ENCODE assay signal across 21 mouse cellular contexts in genomic region chr2:50949717-50950116, GRCm38 (mm10).
DNase-seq lines count a peak whose midpoint lies in the region; ATAC-seq and TF ChIP-seq lines count a peak whose summit lies in the region.
"Had no signal": no experiment of that assay in that cellular context is flagged by ENCODE, and none has a peak within 500 bp of the region (broad histone marks: within the 10 kb centered on the region; RNA-seq: fewer than 3 reads in every experiment).

No protein-coding gene starts in this region.

- TF ChIP-seq POLR2A in limb, embryonic 14.5 days (IDR thresholded peaks at IDR 0.05; ENCODE audit: borderline replicate concordance, extremely low read depth, insufficient read depth, insufficient read length) = no peak

- intact Hi-C loops in heart, postnatal 14 days (cut with DNase I) = no loop called here

- peak; percentile 37 for ATAC-seq in embryonic facial prominence, embryonic 14.5 days (ENCODE audit: low read depth)
- ATAC-seq in limb, embryonic 14.5 days (ENCODE audit: low FRiP score, low read depth) = peak; percentile 63; the same call in 1 of the 2 replicates
- ATAC-seq: activated CD4-positive, CD25-positive, alpha-beta regulatory T cell, adult 4 months; CD4-positive, CD25-positive, alpha-beta regulatory T cell, adult 4 months; Patski had no signal

- peaks cover 3% of the 10 kb centered on the region; the same call in 1 of the 2 replicates for H3K4me1 ChIP-seq in embryonic facial prominence, embryonic 14.5 days (ENCODE audit: control insufficient read depth, insufficient read depth, low read length)
- H3K4me1 ChIP-seq in embryonic facial prominence, embryonic 10.5 days = peaks cover 9% of the 10 kb centered on the region
- peaks cover 6% of the 10 kb centered on the region; the same call in 1 of the 2 replicates for H3K4me1 ChIP-seq in limb, embryonic 14.5 days (ENCODE audit: control insufficient read depth, insufficient read depth, low read length)
- no peaks in the 10 kb centered on the region; the same call in 1 of the 2 replicates for H3K4me1 ChIP-seq in limb, embryonic 10.5 days

- no peaks in the 10 kb centered on the region for H3K27me3 ChIP-seq in embryonic facial prominence, embryonic 14.5 days (replicated peaks; ENCODE audit: control insufficient read depth, insufficient read depth, low read length)
- H3K27me3 ChIP-seq in embryonic facial prominence, embryonic 10.5 days (replicated peaks; ENCODE audit: low read depth, poor library complexity, severe bottlenecking) = no peaks in the 10 kb centered on the region
- no peaks in the 10 kb centered on the region for H3K27me3 ChIP-seq in limb, embryonic 14.5 days (ENCODE audit: control insufficient read depth, insufficient read depth, low read length)
- no peaks in the 10 kb centered on the region for H3K27me3 ChIP-seq in limb, embryonic 10.5 days (ENCODE audit: low read depth, poor library complexity, severe bottlenecking)
- H3K27me3 ChIP-seq: CH12.LX, Patski had no signal

- H3K27ac ChIP-seq in embryonic facial prominence, embryonic 14.5 days (replicated peaks; ENCODE audit: low read depth, low read length) = no peak overlapping the region
- H3K27ac ChIP-seq in embryonic facial prominence, embryonic 10.5 days (replicated peaks) = no peak overlapping the region
- H3K27ac ChIP-seq in limb, embryonic 14.5 days (replicated peaks; ENCODE audit: low read depth, low read length) = no peak overlapping the region
- H3K27ac ChIP-seq in limb, embryonic 10.5 days = no peak overlapping the region

- no peak overlapping the region for H3K9ac ChIP-seq in embryonic facial prominence, embryonic 14.5 days (ENCODE audit: low read depth, low read length)
- no peak overlapping the region for H3K9ac ChIP-seq in limb, embryonic 14.5 days (ENCODE audit: low read depth, low read length, severe bottlenecking)

- H3K4me2 ChIP-seq in embryonic facial prominence, embryonic 14.5 days (ENCODE audit: low read depth, low read length) = no peak overlapping the region
- H3K4me2 ChIP-seq in limb, embryonic 14.5 days (replicated peaks; ENCODE audit: low read depth, low read length, severe bottlenecking) = no peak overlapping the region

- H3K9me3 ChIP-seq in embryonic facial prominence, embryonic 14.5 days (ENCODE audit: control insufficient read depth, low read length) = no peaks in the 10 kb centered on the region
- H3K9me3 ChIP-seq in embryonic facial prominence, embryonic 10.5 days = no peaks in the 10 kb centered on the region
- H3K9me3 ChIP-seq in limb, embryonic 14.5 days (ENCODE audit: control insufficient read depth, low read length) = no peaks in the 10 kb centered on the region
- H3K9me3 ChIP-seq in limb, embryonic 10.5 days (replicated peaks) = no peaks in the 10 kb centered on the region

- no peaks in the 10 kb centered on the region for H3K36me3 ChIP-seq in embryonic facial prominence, embryonic 14.5 days (ENCODE audit: control insufficient read depth, insufficient read depth, low read length)
- no peaks in the 10 kb centered on the region for H3K36me3 ChIP-seq in embryonic facial prominence, embryonic 10.5 days (replicated peaks)
- H3K36me3 ChIP-seq in limb, embryonic 14.5 days (ENCODE audit: control insufficient read depth, insufficient read depth, low read length) = no peaks in the 10 kb centered on the region
- no peaks in the 10 kb centered on the region for H3K36me3 ChIP-seq in limb, embryonic 10.5 days
- H3K36me3 ChIP-seq: G1E had no signal

- peak; percentile 74 for DNase-seq in embryonic facial prominence, embryonic 14.5 days (ENCODE audit: low spot score)
- DNase-seq in embryonic facial prominence, embryonic 10.5 days (ENCODE audit: low spot score) = no peak
- DNase-seq in heart, adult 11 months = peak; percentile 79
- DNase-seq in heart, postnatal 14 days = no peak
- no peak for DNase-seq in limb, embryonic 14.5 days (ENCODE audit: low spot score)
- DNase-seq in limb, embryonic 10.5 days (ENCODE audit: low spot score) = no peak
- DNase-seq: adrenal gland, adult 2 months; adrenal gland, adult 8-10 months; adrenal gland, postnatal 10 days; adrenal gland, postnatal 14 days; adrenal gland, postnatal 25 days; adrenal gland, postnatal 36 days; B cell, adult 2 months; cerebellum, adult 11 months; cerebellum, adult 11-12 months; cerebellum, adult 18-20 months had no signal

- WGBS in embryonic facial prominence, embryonic 14.5 days = 81% methylated on average over 4 of the region's 4 CpGs
- 86% methylated on average over 4 of the region's 4 CpGs for WGBS in embryonic facial prominence, embryonic 10.5 days
- 67% methylated on average over 4 of the region's 4 CpGs for WGBS in limb, embryonic 14.5 days
- 93% methylated on average over 4 of the region's 4 CpGs for WGBS in limb, embryonic 10.5 days

- no peak overlapping the region for H3K4me3 ChIP-seq in embryonic facial prominence, embryonic 14.5 days (ENCODE audit: low read depth, low read length)
- H3K4me3 ChIP-seq in embryonic facial prominence, embryonic 10.5 days = no peak overlapping the region
- no peak overlapping the region for H3K4me3 ChIP-seq in limb, embryonic 14.5 days (replicated peaks; ENCODE audit: low read length)
- H3K4me3 ChIP-seq in limb, embryonic 10.5 days = no peak overlapping the region

Comparison
In these comparisons a context has a peak if more than half of its experiments do, and no peak if none do; other contexts are left out.
1. DNase-seq: peak in embryonic facial prominence, embryonic 14.5 days (single experiment) and heart, adult 11 months (single experiment); none in embryonic facial prominence, embryonic 10.5 days (single experiment), heart, postnatal 14 days (0 of 2), limb, embryonic 14.5 days (single experiment) and limb, embryonic 10.5 days (single experiment).